Mouse (Mus musculus) kidney, embryonic 14.5 days (tissue): ENCODE data around the gene Ppp2ca. TPM values are rescaled to one million over a fixed set of nuclear protein-coding genes. Genes with fewer than 3 reads are reported as not detected.
A peak's percentile ranks its signal among the peaks of the same experiment; 100 is the strongest.

Source experiments
- ATAC-seq: fragments of 200-750 bp; cut with Nextera tagmentation; 2 replicates; pipeline ENCODE4 v1.8.0; 2017; ENCODE audit warnings: moderate number of reproducible peaks, mild to moderate bottlenecking, moderate TSS enrichment, moderate library complexity; ENCODE audit not compliant: low FRiP score, low TSS enrichment
- H3K27ac ChIP-seq: fragments of 300-500 bp; sonication (generic); 2 replicates; pipeline ENCODE4 v1.5.1; 2014; ENCODE audit warnings: low read depth, mild to moderate bottlenecking, low read length, moderate library complexity, mixed read lengths
- H3K27me3 ChIP-seq: fragments of 300-500 bp; sonication (generic); 2 replicates; pipeline ENCODE4 v1.6.1; 2014; ENCODE audit warnings: mild to moderate bottlenecking, low read length; ENCODE audit not compliant: control insufficient read depth, insufficient read depth
- H3K36me3 ChIP-seq: fragments of 300-500 bp; sonication (generic); 2 replicates; pipeline ENCODE4 v1.6.1; 2014; ENCODE audit warnings: low read length, mixed read lengths; ENCODE audit not compliant: control insufficient read depth, insufficient read depth
- H3K4me1 ChIP-seq: fragments of 300-500 bp; sonication (generic); 2 replicates; pipeline ENCODE4 v1.6.1; 2014; ENCODE audit warnings: low read length, mixed read lengths; ENCODE audit not compliant: control insufficient read depth, insufficient read depth
- H3K4me2 ChIP-seq: fragments of 300-500 bp; sonication (generic); replicated peaks from 2 replicates; pipeline ENCODE4 v1.6.1; 2014; ENCODE audit warnings: low read depth, mild to moderate bottlenecking, low read length
- H3K4me3 ChIP-seq: fragments of 300-500 bp; sonication (generic); 2 replicates; pipeline ENCODE4 v1.5.1; 2014; ENCODE audit warnings: mild to moderate bottlenecking, low read length
- H3K9ac ChIP-seq: fragments of 300-500 bp; sonication (generic); 2 replicates; pipeline ENCODE4 v1.6.1; 2014; ENCODE audit warnings: low read depth, mild to moderate bottlenecking, low read length, moderate library complexity
- H3K9me3 ChIP-seq: fragments of 300-500 bp; sonication (generic); 2 replicates; pipeline ENCODE4 v1.6.1; 2016; ENCODE audit warnings: low read length; ENCODE audit not compliant: control insufficient read depth
- WGBS: fragments of 180-500 bp; shearing (Covaris S2); extraction: QIAGEN DNeasy Blood & Tissue Kit; methylation state at CpG from one replicate; pipeline ENCODE4 v1.1.7; 2014; 5-methylcytosine and 5-hydroxymethylcytosine counted together
- polyA plus RNA-seq: library from polyadenylated mRNA; unstranded; fragments of >200 nt; fragmentation: Nextera tagmentation; extraction: Ambion mirVana; gene quantifications from 2 replicates; pipeline ENCODE4 v1.2.1, GENCODE M21; 2014

The Ppp2ca gene
- polyA plus RNA-seq, 1 experiment from 2014 or later, result 110 TPM

DNA sequence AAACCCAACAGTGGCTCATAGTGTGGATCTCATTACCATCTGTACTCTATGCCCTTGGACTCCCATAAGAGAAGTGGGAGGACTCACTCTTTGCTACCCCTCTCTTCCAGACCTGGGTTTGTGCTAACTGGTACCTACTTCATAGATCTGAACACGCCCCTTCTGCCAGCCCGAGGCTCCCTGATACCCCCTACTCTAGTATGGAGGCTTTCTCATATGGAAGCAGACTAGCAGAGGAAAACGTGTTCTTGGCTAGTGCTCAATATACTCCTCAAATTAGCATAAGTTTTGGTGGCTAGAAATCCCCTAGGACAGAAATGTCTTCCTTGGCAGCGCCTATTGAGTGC is 12.7 kb upstream of the Ppp2ca start:
- no peak overlapping the region for H3K4me2 ChIP-seq
- ATAC-seq, result no peak
- H3K4me1 ChIP-seq, result peaks cover 5% of the 10 kb centered on the region
- no peak overlapping the region for H3K4me3 ChIP-seq
- H3K36me3 ChIP-seq, result no peaks in the 10 kb centered on the region
- no peak overlapping the region for H3K27ac ChIP-seq
- no peaks in the 10 kb centered on the region for H3K9me3 ChIP-seq
- H3K27me3 ChIP-seq, result no peaks in the 10 kb centered on the region
- H3K9ac ChIP-seq, result no peak overlapping the region
- WGBS, result 76% methylated on average over 4 of the region's 4 CpGs

DNA sequence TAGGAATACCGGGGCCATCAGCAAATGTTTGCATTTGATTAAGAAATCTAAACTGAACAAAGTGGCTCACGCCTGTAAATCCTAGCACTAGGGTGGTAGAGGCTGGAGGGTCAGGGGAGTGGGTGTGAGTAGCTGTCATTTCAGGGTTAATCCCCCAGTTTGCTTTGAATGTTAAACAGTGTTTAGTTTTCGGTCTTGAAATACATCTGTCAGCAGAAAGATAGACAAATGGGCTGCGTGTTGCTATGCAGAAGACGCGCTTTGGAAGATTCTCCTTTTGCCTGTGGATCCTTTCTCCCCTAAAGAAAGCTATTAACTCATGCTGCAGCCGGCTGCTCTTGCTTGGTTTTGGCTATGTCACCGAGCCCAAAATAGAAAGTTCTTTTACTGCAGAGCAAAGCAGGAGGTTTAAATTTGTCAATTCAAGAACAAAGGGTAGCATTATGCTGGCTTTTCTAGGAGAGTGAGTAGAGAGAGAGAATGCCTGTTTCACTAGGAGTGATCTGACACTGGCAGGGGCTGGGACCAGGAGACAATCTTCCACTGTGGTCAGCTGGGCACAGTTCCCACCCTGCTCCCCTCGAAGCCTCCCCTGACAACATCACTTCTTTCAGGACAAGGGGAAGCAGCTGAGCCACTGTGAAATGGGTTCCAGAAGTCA is 12.1 kb upstream of the Ppp2ca start:
- Histone ChIP-seq H3K27ac (no peak overlapping the region), H3K9me3 (no peaks in the 10 kb centered on the region), H3K27me3 (no peaks in the 10 kb centered on the region), H3K9ac (no peak overlapping the region), H3K4me1 (peaks cover 5% of the 10 kb centered on the region), H3K4me2 (no peak overlapping the region), H3K4me3 (no peak overlapping the region), H3K36me3 (no peaks in the 10 kb centered on the region)
- WGBS, result 69% methylated on average over 9 of the region's 9 CpGs
- ATAC-seq, result no peak

DNA sequence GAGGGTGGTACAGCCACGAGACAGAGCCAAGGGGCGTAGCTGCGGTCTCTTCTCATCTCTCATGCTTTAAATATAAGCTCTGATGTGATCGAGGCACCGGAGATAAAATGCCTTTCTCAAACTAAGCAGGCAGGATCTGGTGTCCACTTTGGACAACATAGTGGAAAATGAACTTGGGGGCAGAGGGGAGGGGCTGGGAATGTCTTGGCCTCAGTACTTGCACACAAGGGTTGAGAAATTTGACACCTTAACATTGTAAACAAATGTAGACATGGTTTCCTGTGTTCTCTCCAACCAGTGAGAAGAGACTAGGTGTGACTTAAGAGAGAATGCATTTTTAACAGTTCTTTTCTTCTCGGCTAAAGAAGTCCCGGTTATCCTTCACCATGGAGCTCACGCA is 9.2 kb upstream of the Ppp2ca start:
- H3K4me1 ChIP-seq, result peaks cover 5% of the 10 kb centered on the region
- no peaks in the 10 kb centered on the region for H3K27me3 ChIP-seq
- peak overlapping the region; percentile 8 for H3K4me2 ChIP-seq
- H3K27ac ChIP-seq, result peak overlapping the region; percentile 7; the same call in 1 of the 2 replicates
- no peaks in the 10 kb centered on the region for H3K36me3 ChIP-seq
- peak; percentile 52; the same call in 1 of the 2 replicates for ATAC-seq
- no peak overlapping the region for H3K4me3 ChIP-seq
- WGBS, result 29% methylated on average over 8 of the region's 8 CpGs
- H3K9me3 ChIP-seq, result no peaks in the 10 kb centered on the region
- H3K9ac ChIP-seq, result no peak overlapping the region

DNA sequence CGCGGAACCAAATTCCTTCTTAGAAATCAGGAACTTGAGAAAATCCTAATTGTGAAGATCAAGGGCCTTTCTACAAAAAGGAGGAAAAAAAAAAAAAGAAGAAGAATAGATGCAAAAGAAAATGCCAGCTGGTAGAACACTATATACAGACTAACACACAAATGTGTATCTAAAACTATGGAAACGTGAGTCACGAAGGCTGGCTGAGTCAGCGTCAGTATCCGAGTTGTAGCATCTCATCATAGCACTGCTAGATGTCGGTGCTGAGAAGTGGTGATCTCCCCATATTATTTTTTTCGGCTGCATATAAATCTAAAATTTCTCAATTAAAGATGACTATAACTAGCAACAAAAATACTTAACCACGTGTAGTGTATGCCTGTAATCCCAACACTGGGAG is 7.2 kb upstream of the Ppp2ca start:
- Histone ChIP-seq H3K9ac (no peak overlapping the region), H3K27ac (no peak overlapping the region), H3K4me3 (no peak overlapping the region), H3K9me3 (no peaks in the 10 kb centered on the region), H3K4me1 (peaks cover 5% of the 10 kb centered on the region), H3K36me3 (no peaks in the 10 kb centered on the region), H3K4me2 (no peak overlapping the region), H3K27me3 (no peaks in the 10 kb centered on the region)
- 89% methylated on average over 9 of the region's 9 CpGs for WGBS
- no peak for ATAC-seq

DNA sequence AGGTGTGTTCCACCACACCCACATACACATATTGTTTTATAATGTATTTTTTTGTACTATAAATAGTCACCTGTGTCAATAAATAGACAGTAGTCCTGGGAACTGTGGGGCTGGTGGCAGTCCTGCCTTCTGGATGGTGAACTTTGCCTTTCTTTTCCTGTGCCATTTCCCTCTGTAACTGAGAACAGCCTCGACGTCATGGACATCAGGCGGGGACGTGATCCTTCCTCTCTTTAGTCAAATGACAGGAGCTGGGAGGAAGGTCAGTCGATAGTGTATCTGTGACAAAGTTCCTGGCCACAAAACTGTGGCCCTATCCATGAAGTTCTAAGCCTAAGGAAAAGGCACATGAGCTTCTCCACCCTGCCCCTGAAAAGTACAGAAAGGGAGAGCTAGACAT is 3.9 kb upstream of the Ppp2ca start:
- Histone ChIP-seq H3K9me3 (no peaks in the 10 kb centered on the region), H3K4me1 (peaks cover 5% of the 10 kb centered on the region), H3K4me3 (no peak overlapping the region), H3K9ac (no peak overlapping the region), H3K36me3 (no peaks in the 10 kb centered on the region), H3K4me2 (no peak overlapping the region), H3K27ac (no peak overlapping the region), H3K27me3 (no peaks in the 10 kb centered on the region)
- 55% methylated on average over 5 of the region's 5 CpGs for WGBS
- no peak for ATAC-seq

DNA sequence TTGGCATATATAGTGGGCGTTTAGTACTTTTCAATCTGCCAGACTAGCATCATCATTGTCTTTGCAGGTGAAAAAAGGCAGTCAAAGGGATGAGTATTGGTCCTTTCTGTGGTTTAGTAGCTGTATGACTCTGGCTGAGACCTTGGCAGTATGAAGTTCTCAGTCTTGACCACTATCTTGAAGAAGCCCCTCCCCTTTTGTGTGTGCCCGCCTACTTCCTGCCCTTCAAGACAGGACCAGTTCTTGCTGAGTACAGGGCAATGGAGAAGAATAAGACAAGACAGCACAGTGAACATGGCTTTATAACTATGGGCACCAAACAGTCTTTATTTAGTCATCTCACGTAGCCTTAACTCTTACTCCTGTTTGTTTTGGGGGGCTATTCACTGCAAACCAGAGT is 1.5 kb upstream of the Ppp2ca start:
- Histone ChIP-seq H3K4me2 (no peak overlapping the region), H3K27me3 (no peaks in the 10 kb centered on the region), H3K27ac (no peak overlapping the region), H3K9ac (no peak overlapping the region), H3K36me3 (no peaks in the 10 kb centered on the region; the same call in 1 of the 2 replicates), H3K4me3 (no peak overlapping the region), H3K4me1 (peaks cover 15% of the 10 kb centered on the region), H3K9me3 (no peaks in the 10 kb centered on the region)
- WGBS, result 79% methylated on average over 3 of the region's 3 CpGs
- no peak for ATAC-seq

DNA sequence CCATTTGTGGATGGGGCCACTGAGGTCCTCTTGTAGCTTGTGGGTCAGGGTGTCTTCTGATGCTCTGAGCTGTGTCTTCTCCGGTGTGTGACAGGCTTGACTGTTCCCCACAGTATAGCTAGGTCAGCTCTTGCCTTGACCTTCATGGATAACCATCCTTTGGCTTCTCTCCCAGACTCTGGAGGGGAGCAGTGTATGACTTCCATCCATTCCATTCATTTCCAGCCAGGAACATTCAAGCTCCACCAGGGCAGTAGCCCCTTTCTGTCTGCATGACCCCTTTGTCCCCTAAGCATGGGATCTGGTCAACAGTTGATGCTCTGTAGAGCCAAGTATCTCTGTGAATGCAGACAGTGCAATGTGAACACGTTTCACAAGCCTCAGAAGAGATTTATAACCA is 885 bp upstream of the Ppp2ca start:
- Histone ChIP-seq H3K9me3 (no peaks in the 10 kb centered on the region), H3K27me3 (no peaks in the 10 kb centered on the region), H3K4me2 (peak overlapping the region; percentile 77; the same call in 1 of the 2 replicates), H3K27ac (no peak overlapping the region), H3K4me1 (peaks cover 15% of the 10 kb centered on the region), H3K4me3 (no peak overlapping the region), H3K36me3 (no peaks in the 10 kb centered on the region; the same call in 1 of the 2 replicates), H3K9ac (no peak overlapping the region)
- WGBS, result 70% methylated on average over 2 of the region's 2 CpGs
- ATAC-seq, result no peak

DNA sequence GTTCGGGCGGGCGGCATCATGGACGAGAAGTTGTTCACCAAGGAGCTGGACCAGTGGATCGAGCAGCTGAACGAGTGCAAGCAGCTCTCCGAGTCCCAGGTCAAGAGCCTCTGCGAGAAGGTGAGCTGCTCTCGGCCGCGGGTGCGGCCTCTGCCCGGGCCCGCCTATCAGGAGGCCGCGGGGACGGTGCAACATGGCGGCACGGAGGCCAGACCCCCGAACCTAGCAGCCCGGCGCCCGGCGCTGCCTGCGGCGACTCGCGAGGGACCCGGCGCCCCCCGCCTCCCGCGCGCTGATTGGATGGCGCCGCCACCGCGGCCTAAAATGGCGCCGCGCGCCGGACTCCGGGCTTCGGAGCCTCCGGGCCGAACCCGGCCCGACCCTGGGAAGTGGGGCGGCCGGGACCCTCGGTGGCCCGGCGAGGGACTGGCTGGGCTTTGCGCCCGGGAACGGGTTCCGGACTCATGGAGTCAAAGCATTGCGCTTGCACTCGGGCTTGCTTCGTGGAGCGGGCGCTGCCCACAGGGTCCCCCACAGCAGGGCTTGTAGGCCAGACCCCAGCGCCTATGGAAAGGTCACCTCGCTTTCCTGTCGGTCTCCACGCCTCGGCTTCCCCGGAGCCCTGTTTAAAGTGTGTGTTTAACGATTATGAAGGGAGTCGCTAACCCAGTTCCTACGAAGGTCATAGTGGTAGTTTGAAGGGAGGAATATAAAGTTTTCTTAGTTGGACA is 715 bp downstream of the Ppp2ca start:
- Histone ChIP-seq H3K9me3 (no peaks in the 10 kb centered on the region), H3K4me2 (peak overlapping the region; percentile 77), H3K27me3 (no peaks in the 10 kb centered on the region), H3K36me3 (no peaks in the 10 kb centered on the region; the same call in 1 of the 2 replicates), H3K4me1 (peaks cover 15% of the 10 kb centered on the region), H3K27ac (peak overlapping the region; percentile 99), H3K9ac (peak overlapping the region; percentile 99), H3K4me3 (peak overlapping the region; percentile 86)
- ATAC-seq, result peak; percentile 87
- WGBS, result under 1% methylated on average over 65 of the region's 72 CpGs

DNA sequence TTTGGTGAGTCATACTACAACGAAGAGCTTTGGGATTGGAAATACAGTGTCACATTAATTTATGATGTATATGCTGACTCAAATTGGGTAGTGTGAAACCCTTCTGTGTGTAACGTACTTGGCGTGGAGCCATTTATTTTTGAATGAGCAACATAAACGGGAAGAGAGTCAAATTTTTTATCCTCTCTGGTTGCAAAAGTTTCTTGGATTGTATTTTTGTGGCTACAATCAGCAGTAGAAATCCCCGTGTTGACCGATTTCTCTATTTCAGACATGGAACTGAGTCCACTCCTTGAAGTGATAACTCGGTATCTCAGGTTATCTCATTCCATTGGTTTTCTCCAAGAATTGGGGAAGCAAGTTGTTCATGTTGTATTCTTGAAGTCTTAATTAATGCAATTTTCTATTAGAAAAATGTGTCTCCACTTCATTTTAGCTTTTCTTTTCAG is 1.3 kb downstream of the Ppp2ca start:
- H3K9me3 ChIP-seq, result no peaks in the 10 kb centered on the region
- WGBS, result 6% methylated on average over 7 of the region's 7 CpGs
- H3K9ac ChIP-seq, result peak overlapping the region; percentile 99
- no peaks in the 10 kb centered on the region for H3K27me3 ChIP-seq
- H3K4me3 ChIP-seq, result peak overlapping the region; percentile 86
- ATAC-seq, result no peak
- peak overlapping the region; percentile 99; the same call in 1 of the 2 replicates for H3K27ac ChIP-seq
- H3K4me1 ChIP-seq, result peaks cover 15% of the 10 kb centered on the region
- peak overlapping the region; percentile 76 for H3K4me2 ChIP-seq
- H3K36me3 ChIP-seq, result no peaks in the 10 kb centered on the region; the same call in 1 of the 2 replicates
